Mouse (Mus musculus): ENCODE results near the gene Man2a1. TPM values are rescaled to one million over a fixed set of nuclear protein-coding genes. Genes with fewer than 3 reads are reported as not detected.

The Man2a1 gene
- polyA plus RNA-seq, 1 experiment from 2014 or later = 14.4 TPM

- no peak overlapping the region for H3K27ac ChIP-seq (replicated peaks)
- no peak overlapping the region for H3K9ac ChIP-seq
- H3K4me2 ChIP-seq (replicated peaks) = no peak overlapping the region
- no peaks in the 10 kb centered on the region for H3K27me3 ChIP-seq
- peaks cover 27% of the 10 kb centered on the region; the same call in 1 of the 2 replicates for H3K36me3 ChIP-seq
- no peak for ATAC-seq (ENCODE audit: insufficient number of reproducible peaks, low FRiP score, low TSS enrichment, low read depth)
- no peak overlapping the region for H3K4me3 ChIP-seq (replicated peaks)
- H3K4me1 ChIP-seq = no peaks in the 10 kb centered on the region
- WGBS = 90% methylated on average over 12 of the region's 12 CpGs
- no peaks in the 10 kb centered on the region for H3K9me3 ChIP-seq (replicated peaks)
Measured at GRCm38 (mm10) chr17:64630506-64630905, 30.0 kb downstream of the Man2a1 start.

GRCm38 (mm10) chr17:64637868-64638537, 37.5 kb downstream of the Man2a1 start:
- Histone ChIP-seq H3K36me3 (peaks cover 7% of the 10 kb centered on the region), H3K9ac (no peak overlapping the region), H3K4me1 (no peaks in the 10 kb centered on the region), H3K27ac (replicated peaks) (no peak overlapping the region), H3K27me3 (no peaks in the 10 kb centered on the region), H3K4me2 (replicated peaks) (no peak overlapping the region), H3K9me3 (replicated peaks) (no peaks in the 10 kb centered on the region), H3K4me3 (replicated peaks) (no peak overlapping the region)
- ATAC-seq (ENCODE audit: insufficient number of reproducible peaks, low FRiP score, low TSS enrichment, low read depth) = no peak
- 85% methylated on average over 8 of the region's 8 CpGs for WGBS

- no peak for ATAC-seq (ENCODE audit: insufficient number of reproducible peaks, low FRiP score, low TSS enrichment, low read depth)
- H3K4me3 ChIP-seq (replicated peaks) = no peak overlapping the region
- H3K4me1 ChIP-seq = no peaks in the 10 kb centered on the region
- no peak overlapping the region for H3K9ac ChIP-seq
- no peaks in the 10 kb centered on the region for H3K9me3 ChIP-seq (replicated peaks)
- H3K4me2 ChIP-seq (replicated peaks) = no peak overlapping the region
- H3K27ac ChIP-seq (replicated peaks) = no peak overlapping the region
- WGBS = 80% methylated on average over 3 of the region's 3 CpGs
- peaks cover 7% of the 10 kb centered on the region for H3K36me3 ChIP-seq
- no peaks in the 10 kb centered on the region for H3K27me3 ChIP-seq
Measured at GRCm38 (mm10) chr17:64641376-64641775, 40.8 kb downstream of the Man2a1 start.

- H3K27me3 ChIP-seq = no peaks in the 10 kb centered on the region
- WGBS = 26% methylated on average over 7 of the region's 7 CpGs
- no peak for ATAC-seq (ENCODE audit: insufficient number of reproducible peaks, low FRiP score, low TSS enrichment, low read depth)
- H3K36me3 ChIP-seq = peaks cover 7% of the 10 kb centered on the region
- H3K9me3 ChIP-seq (replicated peaks) = no peaks in the 10 kb centered on the region
- no peak overlapping the region for H3K4me3 ChIP-seq (replicated peaks)
- no peak overlapping the region for H3K9ac ChIP-seq
- H3K4me2 ChIP-seq (replicated peaks) = no peak overlapping the region
- no peak overlapping the region for H3K27ac ChIP-seq (replicated peaks)
- no peaks in the 10 kb centered on the region for H3K4me1 ChIP-seq
Measured at GRCm38 (mm10) chr17:64643644-64644043, 43.1 kb downstream of the Man2a1 start.

- H3K27ac ChIP-seq (replicated peaks) = no peak overlapping the region
Measured at GRCm38 (mm10) chr17:64644888-64645605, 44.5 kb downstream of the Man2a1 start.

GRCm38 (mm10) chr17:64647396-64647795, 46.9 kb downstream of the Man2a1 start:
- no peak overlapping the region for H3K27ac ChIP-seq (replicated peaks)
- H3K36me3 ChIP-seq = peaks cover 12% of the 10 kb centered on the region
- H3K9ac ChIP-seq = no peak overlapping the region
- H3K4me1 ChIP-seq = no peaks in the 10 kb centered on the region
- H3K9me3 ChIP-seq (replicated peaks) = no peaks in the 10 kb centered on the region
- no peak for ATAC-seq (ENCODE audit: insufficient number of reproducible peaks, low FRiP score, low TSS enrichment, low read depth)
- no peak overlapping the region for H3K4me3 ChIP-seq (replicated peaks)
- no peaks in the 10 kb centered on the region for H3K27me3 ChIP-seq
- H3K4me2 ChIP-seq (replicated peaks) = no peak overlapping the region
- 79% methylated on average over 9 of the region's 9 CpGs for WGBS

More at GRCm38 (mm10) chr17:64644888-64645605, 44.5 kb downstream of the Man2a1 start:
- ATAC-seq (ENCODE audit: insufficient number of reproducible peaks, low FRiP score, low TSS enrichment, low read depth) = no peak
- H3K27me3 ChIP-seq = no peaks in the 10 kb centered on the region
- no peaks in the 10 kb centered on the region for H3K36me3 ChIP-seq
- H3K4me1 ChIP-seq = no peaks in the 10 kb centered on the region
- H3K4me3 ChIP-seq (replicated peaks) = no peak overlapping the region
- H3K9me3 ChIP-seq (replicated peaks) = no peaks in the 10 kb centered on the region
- no peak overlapping the region for H3K4me2 ChIP-seq (replicated peaks)
- WGBS = 67% methylated on average over 8 of the region's 8 CpGs
- no peak overlapping the region for H3K9ac ChIP-seq

GRCm38 (mm10) chr17:64650702-64651101, 50.2 kb downstream of the Man2a1 start:
- Histone ChIP-seq H3K36me3 (peaks cover 25% of the 10 kb centered on the region), H3K9ac (no peak overlapping the region), H3K9me3 (replicated peaks) (no peaks in the 10 kb centered on the region), H3K4me1 (no peaks in the 10 kb centered on the region), H3K4me3 (replicated peaks) (no peak overlapping the region), H3K27ac (replicated peaks) (no peak overlapping the region), H3K4me2 (replicated peaks) (no peak overlapping the region), H3K27me3 (no peaks in the 10 kb centered on the region)
- WGBS = 84% methylated on average over 9 of the region's 9 CpGs
- ATAC-seq (ENCODE audit: insufficient number of reproducible peaks, low FRiP score, low TSS enrichment, low read depth) = no peak

GRCm38 (mm10) chr17:64653621-64654020, 53.1 kb downstream of the Man2a1 start:
- no peak for ATAC-seq (ENCODE audit: insufficient number of reproducible peaks, low FRiP score, low TSS enrichment, low read depth)
- Histone ChIP-seq H3K36me3 (peaks cover 29% of the 10 kb centered on the region), H3K27ac (replicated peaks) (no peak overlapping the region), H3K4me1 (no peaks in the 10 kb centered on the region), H3K4me3 (replicated peaks) (no peak overlapping the region), H3K9me3 (replicated peaks) (no peaks in the 10 kb centered on the region), H3K9ac (no peak overlapping the region), H3K4me2 (replicated peaks) (no peak overlapping the region), H3K27me3 (no peaks in the 10 kb centered on the region)
- 93% methylated on average over 2 of the region's 2 CpGs for WGBS

GRCm38 (mm10) chr17:64659682-64660081, 59.1 kb downstream of the Man2a1 start:
- H3K4me3 ChIP-seq (replicated peaks) = no peak overlapping the region
- H3K4me1 ChIP-seq = no peaks in the 10 kb centered on the region
- no peaks in the 10 kb centered on the region for H3K9me3 ChIP-seq (replicated peaks)
- peaks cover 36% of the 10 kb centered on the region for H3K36me3 ChIP-seq
- H3K27me3 ChIP-seq = no peaks in the 10 kb centered on the region
- no peak overlapping the region for H3K9ac ChIP-seq
- H3K27ac ChIP-seq (replicated peaks) = no peak overlapping the region
- H3K4me2 ChIP-seq (replicated peaks) = no peak overlapping the region
- no peak for ATAC-seq (ENCODE audit: insufficient number of reproducible peaks, low FRiP score, low TSS enrichment, low read depth)
- 85% methylated on average over 4 of the region's 4 CpGs for WGBS

GRCm38 (mm10) chr17:64666518-64666917, 66.0 kb downstream of the Man2a1 start:
- no peaks in the 10 kb centered on the region for H3K4me1 ChIP-seq
- H3K9ac ChIP-seq = no peak overlapping the region
- no peak overlapping the region for H3K4me2 ChIP-seq (replicated peaks)
- WGBS = 90% methylated on average over 4 of the region's 4 CpGs
- no peaks in the 10 kb centered on the region for H3K9me3 ChIP-seq (replicated peaks)
- no peaks in the 10 kb centered on the region for H3K27me3 ChIP-seq
- peaks cover 45% of the 10 kb centered on the region for H3K36me3 ChIP-seq
- H3K27ac ChIP-seq (replicated peaks) = no peak overlapping the region
- no peak for ATAC-seq (ENCODE audit: insufficient number of reproducible peaks, low FRiP score, low TSS enrichment, low read depth)
- no peak overlapping the region for H3K4me3 ChIP-seq (replicated peaks)

- H3K27me3 ChIP-seq = no peaks in the 10 kb centered on the region
- no peak for ATAC-seq (ENCODE audit: insufficient number of reproducible peaks, low FRiP score, low TSS enrichment, low read depth)
- H3K4me2 ChIP-seq (replicated peaks) = no peak overlapping the region
Measured at GRCm38 (mm10) chr17:64668504-64668903, 68.0 kb downstream of the Man2a1 start.

More at GRCm38 (mm10) chr17:64668504-64668903, 68.0 kb downstream of the Man2a1 start:
- Histone ChIP-seq H3K9ac (no peak overlapping the region), H3K4me3 (replicated peaks) (no peak overlapping the region), H3K4me1 (no peaks in the 10 kb centered on the region), H3K9me3 (replicated peaks) (no peaks in the 10 kb centered on the region), H3K27ac (replicated peaks) (no peak overlapping the region), H3K36me3 (peaks cover 54% of the 10 kb centered on the region)
- WGBS = 84% methylated on average over 5 of the region's 5 CpGs

Measured in embryonic facial prominence, embryonic 15.5 days (tissue).